Mouse (Mus musculus) Patski (cell line): ENCODE measurements around the gene Hbq1b. TPM values are rescaled to one million over a fixed set of nuclear protein-coding genes. Genes with fewer than 3 reads are reported as not detected.
"Not testable (repeated sequence)": the region's sequence is repeated elsewhere in the genome, so short reads cannot be mapped to it uniquely, and the experiment has no call there.

Experiments
- ATAC-seq: fragments of 100-300 bp; one replicate; pipeline ENCODE4 v1.8.0; 2021
- CTCF ChIA-PET: fragments of 350-600 bp; sonication (Branson Sonifier 250); formaldehyde crosslinking; loops from one replicate; lab custom pipeline; 2022; ENCODE audit warnings: inconsistent platforms; lab: Charles Lee
- POLR2A ChIA-PET: fragments of 350-600 bp; sonication (Branson Sonifier 250); formaldehyde crosslinking; loops from one replicate; lab custom pipeline; 2022; ENCODE audit warnings: antibody characterized with exemption, inconsistent platforms; lab: Charles Lee
- DNase-seq: peaks from one replicate; pipeline ENCODE4 v3.0.0-alpha.2; 2011; ENCODE audit warnings: low read depth, low spot score
- H3K27me3 ChIP-seq: fragments of 371-371 bp; one replicate; pipeline ENCODE4 v1.5.1; 2021
- CTCF ChIP-seq: fragments of 100-300 bp; IDR thresholded peaks from one replicate; pipeline ENCODE4 v1.5.1; 2021
- in situ Hi-C: fragments of 300-500 bp; cut with MboI; formaldehyde crosslinking; loops from 3 replicates; pipeline ENCODE4 v1.11.1; 2018; ENCODE audit warnings: low pct_unique_long_range_greater_than_20kb, mixed read lengths
- polyA plus RNA-seq: library from polyadenylated mRNA; unstranded; gene quantifications from one replicate; pipeline ENCODE4 v1.2.3, GENCODE M21; 2021

Hbq1b gene
- not detected for polyA plus RNA-seq

DNA sequence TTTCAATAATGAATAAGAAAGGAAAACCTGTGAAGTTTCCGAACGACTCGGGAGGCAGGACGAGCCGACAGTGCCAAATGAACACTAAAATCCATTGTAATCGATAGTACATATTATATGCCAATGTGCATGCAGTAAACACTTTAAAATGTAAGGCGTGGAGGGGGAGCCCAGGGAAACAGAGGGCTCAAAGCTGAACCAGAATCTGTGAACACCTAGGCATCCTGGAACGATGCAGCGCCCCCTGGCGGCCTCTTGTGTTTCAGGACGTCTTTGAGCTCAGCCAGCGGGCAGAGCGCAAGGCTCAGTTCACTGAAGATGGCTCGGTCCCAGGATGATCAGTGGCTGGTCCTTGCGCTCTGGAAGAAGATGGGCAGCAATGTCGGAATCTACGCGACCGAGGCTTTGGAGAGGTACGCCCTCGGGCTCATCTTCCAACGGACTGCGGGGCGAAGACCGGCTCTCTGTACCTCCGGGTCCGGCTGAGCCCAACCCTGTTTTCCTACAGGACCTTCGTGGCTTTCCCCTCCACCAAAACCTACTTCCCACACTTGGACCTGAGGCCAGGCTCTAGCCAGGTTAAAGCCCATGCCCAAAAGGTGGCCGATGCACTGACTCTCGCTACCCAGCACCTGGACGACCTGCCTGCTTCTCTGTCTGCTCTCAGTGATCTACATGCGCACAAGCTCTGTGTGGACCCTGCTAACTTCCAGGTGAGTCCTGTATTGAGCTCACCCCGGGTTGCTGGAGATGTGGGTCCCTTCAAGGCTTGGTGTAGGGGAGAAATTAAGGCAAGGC is at the start of gene Hbq1b:
TSS of gene Hbq1b (plus strand) at position 271 of the 798 bp plus-strand sequence.
- peak; percentile 73 for TF ChIP-seq CTCF
- ATAC-seq: peak; percentile 78
- DNase-seq, POLR2A ChIA-PET: not testable (repeated sequence)
- in situ Hi-C loops: loop anchor here (5.0 kb wide), 1 partner anchor 105 kb away; no protein-coding TSS in a partner anchor
- CTCF ChIA-PET: interaction anchor here (1.1 kb wide), 1 partner anchor 34 kb away, joined by 4 read pairs; no protein-coding TSS in a partner anchor
- H3K27me3 ChIP-seq: peaks cover 13% of the 10 kb centered on the region

DNA sequence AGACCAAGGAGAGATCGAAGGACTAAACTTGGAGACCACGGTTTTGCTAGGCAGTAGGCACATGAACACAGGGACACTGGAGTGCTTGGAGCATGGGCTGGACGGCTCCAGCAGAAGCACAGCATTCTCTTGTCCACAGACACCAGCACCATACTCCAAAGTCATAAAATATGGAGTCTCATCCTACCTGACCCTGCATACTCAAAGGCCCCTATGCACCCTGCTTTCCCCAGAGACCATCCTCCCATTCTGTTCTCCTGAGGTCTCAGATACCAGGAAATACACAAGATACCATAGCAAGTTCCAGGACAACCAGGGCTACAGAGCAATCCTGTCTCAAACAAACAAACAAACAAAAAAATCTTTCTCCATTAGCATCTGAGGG is 49.4 kb upstream of the Hbq1b start:
- CTCF ChIA-PET: interaction anchor here (0.6 to 4.7 kb wide), 9 partner anchors 10 to 55 kb away, joined by 3 to 54 read pairs (median 4); partner anchors contain the start of genes Mpg and Rhbdf1
- in situ Hi-C loops: loop anchor here (5.0 kb wide), 1 partner anchor 55 kb away; no protein-coding TSS in a partner anchor
- TF ChIP-seq CTCF: no peak
- ATAC-seq (no peak), DNase-seq (no peak)
- H3K27me3 ChIP-seq: no peaks in the 10 kb centered on the region
- POLR2A ChIA-PET: no interaction called here

DNA sequence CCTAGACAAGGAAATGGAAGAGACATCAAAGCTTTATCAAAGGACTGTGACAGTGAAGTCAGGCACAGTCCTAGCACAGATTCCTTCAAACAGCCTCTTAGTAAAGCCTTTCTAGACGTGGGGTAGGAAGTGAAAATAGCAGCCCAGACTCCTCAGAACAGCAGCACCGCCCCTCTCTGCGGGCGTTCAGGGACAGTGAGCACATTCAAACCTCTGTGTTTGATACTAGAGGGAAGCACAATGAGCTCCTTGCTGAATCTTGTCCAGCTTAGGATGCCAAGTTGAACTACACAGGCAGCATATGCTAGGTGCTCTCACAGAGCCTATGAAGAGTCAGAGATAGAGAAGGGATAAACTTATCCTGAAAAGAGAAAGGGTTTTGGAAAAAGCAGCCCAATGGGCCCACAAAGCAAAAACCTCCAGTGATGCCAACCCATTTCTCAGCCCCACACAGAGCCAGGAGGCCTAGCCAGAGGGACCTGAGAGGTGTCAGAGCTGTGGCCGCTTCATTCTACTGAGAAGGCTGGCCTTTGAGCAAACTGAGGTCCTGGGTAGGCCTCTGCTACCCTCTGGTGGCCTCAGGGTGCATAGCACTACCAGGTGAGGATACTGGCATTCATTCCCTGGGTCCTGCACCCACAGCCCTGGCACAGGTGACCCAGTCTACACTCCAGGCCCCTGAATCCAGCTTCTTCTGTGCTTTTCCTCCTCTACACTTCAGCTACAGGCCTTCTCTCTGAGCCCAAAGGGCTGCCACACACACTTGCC is 48.5 kb upstream of the Hbq1b start:
- ATAC-seq (peak; percentile 75), DNase-seq (no peak)
- in situ Hi-C loops: loop anchor here (5.0 kb wide), 1 partner anchor 56 kb away; no protein-coding TSS in a partner anchor
- H3K27me3 ChIP-seq: no peaks in the 10 kb centered on the region
- peak; percentile 97 for TF ChIP-seq CTCF
- POLR2A ChIA-PET: interaction anchor here (1.1 to 1.5 kb wide), 3 partner anchors 17 to 55 kb away, joined by 3 to 6 read pairs (median 3); partner anchors contain the start of gene Rhbdf1
- CTCF ChIA-PET: interaction anchor here (0.6 to 4.7 kb wide), 12 partner anchors 9 to 75 kb away, joined by 3 to 54 read pairs (median 4); partner anchors contain the start of genes Mpg and Rhbdf1

DNA sequence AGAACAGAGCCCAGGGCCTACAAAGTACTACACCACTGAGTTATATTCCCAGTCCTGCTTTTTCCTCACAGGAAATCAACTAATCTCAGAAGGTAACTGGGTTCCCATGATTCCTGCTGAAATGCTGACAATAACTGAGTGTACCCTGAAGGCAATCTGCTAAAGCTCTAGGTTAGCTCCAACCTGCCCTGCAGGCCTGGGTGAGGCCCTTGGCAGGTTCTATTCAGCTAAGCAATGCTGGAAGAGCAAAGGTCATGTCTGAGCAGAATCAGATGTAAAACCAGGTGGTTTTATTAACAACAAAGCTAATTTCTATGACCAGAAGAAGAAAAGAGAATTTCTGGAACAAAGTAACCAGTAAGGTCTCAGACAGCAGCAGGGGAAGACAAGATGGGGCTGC is 45.4 kb upstream of the Hbq1b start:
- no peak for DNase-seq
- POLR2A ChIA-PET: no interaction called here

DNA sequence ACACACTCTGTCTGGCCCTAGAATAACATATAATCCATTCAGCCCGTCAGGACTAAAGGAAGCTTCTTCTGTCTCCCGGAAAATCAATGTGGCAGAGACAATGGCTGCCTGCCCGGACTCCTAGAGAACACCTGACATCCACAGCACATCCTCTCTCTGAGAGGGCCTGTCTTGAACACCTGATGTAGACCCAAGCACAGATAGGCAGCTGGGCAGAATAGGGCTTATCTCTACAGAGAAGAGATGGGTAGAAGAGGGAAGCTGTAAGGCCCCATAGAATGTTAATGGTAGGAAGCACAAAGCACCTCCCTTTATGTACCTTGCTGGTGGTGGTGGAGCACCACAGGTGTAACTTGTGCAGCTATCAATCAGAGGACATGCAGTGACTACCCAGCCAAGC is 44.6 kb upstream of the Hbq1b start:
- TF ChIP-seq CTCF: no peak
- POLR2A ChIA-PET: no interaction called here
- in situ Hi-C loops: no loop called here
- CTCF ChIA-PET: interaction anchor here (1.1 to 1.4 kb wide), 2 partner anchors 24 to 33 kb away, joined by 3 to 5 read pairs; no protein-coding TSS in a partner anchor
- DNase-seq: no peak
- no peaks in the 10 kb centered on the region for H3K27me3 ChIP-seq
- no peak for ATAC-seq

More for the DNA sequence above, 45.4 kb upstream of the Hbq1b start:
- ATAC-seq: no peak
- H3K27me3 ChIP-seq: no peaks in the 10 kb centered on the region
- no peak for TF ChIP-seq CTCF
- in situ Hi-C loops: no loop called here
- CTCF ChIA-PET: interaction anchor here (1.1 to 1.4 kb wide), 2 partner anchors 23 to 33 kb away, joined by 3 to 5 read pairs; no protein-coding TSS in a partner anchor

DNA sequence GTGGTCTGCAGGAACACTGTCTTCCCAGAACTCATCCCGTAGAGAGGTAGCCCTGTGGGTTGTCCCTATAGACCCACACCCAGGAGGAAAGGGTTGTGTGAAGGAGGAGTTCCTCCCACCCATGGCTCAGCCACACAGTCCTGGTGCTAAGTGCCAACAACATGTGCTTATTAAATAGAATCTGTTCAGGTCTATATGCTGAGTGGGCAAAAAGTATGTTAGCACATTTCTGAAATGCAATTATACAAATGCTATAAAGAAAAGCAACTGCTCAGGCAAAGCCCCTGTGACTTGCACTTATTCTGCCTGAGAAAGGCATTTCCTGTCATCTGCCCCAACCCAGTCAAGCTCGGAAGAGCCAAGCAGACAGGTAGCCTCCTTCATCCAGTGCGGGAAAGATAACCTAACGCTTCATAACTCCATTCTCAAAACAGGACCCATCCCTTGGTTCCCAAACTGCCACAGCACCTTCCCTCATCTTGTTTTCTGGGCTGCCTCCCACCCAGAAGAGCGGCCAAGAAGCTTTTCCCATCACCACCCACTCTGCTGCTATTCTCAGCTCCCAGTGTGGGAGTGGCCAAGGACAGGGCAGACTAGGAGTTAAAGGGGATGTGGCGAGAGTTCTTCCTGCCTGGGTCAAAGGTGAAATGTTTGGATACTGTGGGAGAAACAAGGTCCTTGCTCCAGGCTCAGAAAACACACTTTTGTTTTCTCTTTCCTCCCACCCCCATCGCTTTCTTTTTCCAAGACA is 43.4 kb upstream of the Hbq1b start:
- ATAC-seq (no peak), DNase-seq (no peak)
- no peak for TF ChIP-seq CTCF
- POLR2A ChIA-PET: no interaction called here
- CTCF ChIA-PET: interaction anchor here (1.1 to 1.8 kb wide), 4 partner anchors 9 to 61 kb away, joined by 3 to 5 read pairs (median 4); no protein-coding TSS in a partner anchor
- no peaks in the 10 kb centered on the region for H3K27me3 ChIP-seq
- in situ Hi-C loops: no loop called here

DNA sequence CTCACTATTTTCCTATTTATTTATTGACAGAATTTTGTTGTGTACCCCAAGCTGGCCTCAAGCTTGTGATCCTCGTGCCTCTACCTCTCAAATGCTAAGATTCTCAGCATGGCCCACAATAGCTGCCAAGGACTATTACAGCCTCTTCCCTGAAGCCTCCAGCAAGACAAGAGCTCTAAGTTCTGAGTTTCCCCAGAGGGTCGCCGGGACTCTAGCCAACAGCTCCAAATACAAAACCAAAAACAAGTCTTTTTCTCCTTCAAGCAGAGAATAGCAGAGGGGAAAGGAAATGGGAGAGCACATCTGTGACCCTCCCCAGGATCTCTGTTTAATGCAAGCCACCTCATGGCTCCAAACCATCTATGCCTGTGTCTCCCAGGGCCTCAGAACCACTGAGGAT is 42.7 kb upstream of the Hbq1b start:
- ChIA-PET POLR2A (no interaction called here), CTCF (interaction anchor here (1.1 to 2.0 kb wide), 5 partner anchors 9 to 62 kb away, joined by 3 to 5 read pairs (median 4); no protein-coding TSS in a partner anchor)
- H3K27me3 ChIP-seq: no peaks in the 10 kb centered on the region
- in situ Hi-C loops: no loop called here
- DNase-seq (no peak), ATAC-seq (no peak)
- no peak for TF ChIP-seq CTCF

DNA sequence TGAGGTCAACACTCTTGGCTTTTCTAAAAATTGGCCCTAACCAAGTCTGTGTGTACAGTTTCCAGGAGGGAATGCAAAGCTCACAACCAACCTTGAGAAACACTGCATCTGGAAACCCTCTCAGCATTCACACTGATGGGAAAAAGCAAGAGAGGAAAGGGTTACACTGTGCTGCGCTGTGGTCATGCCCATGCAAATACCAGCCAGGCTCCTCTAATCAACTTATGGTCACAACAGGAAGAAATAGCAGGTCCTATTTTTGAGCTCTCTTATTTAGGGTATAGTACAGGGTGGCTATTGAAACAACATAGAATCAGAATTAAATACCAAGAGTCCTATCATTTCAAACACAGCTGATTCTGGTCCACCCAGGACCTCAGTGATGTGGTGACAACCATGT is 42.1 kb upstream of the Hbq1b start:
- ATAC-seq (no peak), DNase-seq (no peak)
- POLR2A ChIA-PET: no interaction called here
- in situ Hi-C loops: no loop called here
- H3K27me3 ChIP-seq: no peaks in the 10 kb centered on the region
- CTCF ChIA-PET: interaction anchor here (0.7 to 2.0 kb wide), 7 partner anchors 8 to 62 kb away, joined by 3 to 5 read pairs (median 4); no protein-coding TSS in a partner anchor
- TF ChIP-seq CTCF: no peak

DNA sequence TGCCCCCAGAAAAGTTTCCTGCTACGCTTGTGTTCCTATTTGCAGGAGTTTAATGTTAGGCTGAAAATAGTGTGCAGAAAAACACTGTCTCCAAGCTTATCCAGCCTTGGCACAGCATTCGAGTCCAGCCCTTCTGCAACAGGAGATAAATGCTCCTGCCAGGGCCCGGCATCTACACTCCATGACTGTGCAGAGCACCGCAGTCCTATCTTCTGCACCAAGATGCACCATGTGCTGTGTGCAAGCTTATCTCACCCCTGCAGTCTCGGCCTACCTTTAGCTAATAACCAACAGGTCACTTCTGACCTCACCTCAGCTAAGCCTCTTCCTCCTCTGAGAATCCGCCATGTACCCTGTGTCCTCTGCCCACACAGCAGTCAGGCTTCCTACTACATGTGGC is 41.2 kb upstream of the Hbq1b start:
- POLR2A ChIA-PET: no interaction called here
- H3K27me3 ChIP-seq: no peaks in the 10 kb centered on the region
- TF ChIP-seq CTCF: no peak
- CTCF ChIA-PET: interaction anchor here (0.9 to 2.0 kb wide), 5 partner anchors 9 to 63 kb away, joined by 3 to 4 read pairs (median 3); no protein-coding TSS in a partner anchor
- in situ Hi-C loops: no loop called here
- no peak for ATAC-seq
- DNase-seq: no peak
